Mouse (Mus musculus) MEL (cell line): ENCODE measurements around the gene Snrnp35. TPM values are rescaled to one million over a fixed set of nuclear protein-coding genes. Genes with fewer than 3 reads are reported as not detected.

Experiments
- DNase-seq: peaks from one replicate; pipeline ENCODE4 v3.0.0; 2011; ENCODE audit warnings: low read depth, low spot score
- H3K27ac ChIP-seq: 2 replicates; pipeline ENCODE4 v1.5.1; 2012; ENCODE audit warnings: low read depth, mild to moderate bottlenecking, control low read depth, low read length, moderate library complexity; ENCODE audit not compliant: control insufficient read depth
- H3K27me3 ChIP-seq, 2 experiments: fragments of 150-350 bp in 1 of 2; sonication (generic) in 1 of 2; 2 replicates each; pipeline ENCODE4 v1.6.1; 2012; ENCODE audit warnings: low read length in 2 of 2, mild to moderate bottlenecking in 2 of 2, improper control_type of control experiment in 1 of 2, moderate library complexity in 1 of 2; ENCODE audit not compliant: insufficient read depth in 2 of 2, control insufficient read depth in 1 of 2
- H3K36me3 ChIP-seq, 2 experiments: 2 replicates each; pipeline ENCODE4 v1.6.1; 2012 to 2014; ENCODE audit warnings: low read length in 2 of 2, improper control_type of control experiment in 1 of 2, inconsistent platforms in 1 of 2, mild to moderate bottlenecking in 1 of 2; ENCODE audit not compliant: insufficient read depth in 2 of 2, control insufficient read depth in 1 of 2
- H3K4me1 ChIP-seq, 2 experiments: fragments of 150-350 bp in 1 of 2; sonication (generic) in 1 of 2; 2 replicates each; pipeline ENCODE4 v1.6.1; 2012; ENCODE audit warnings: low read length in 2 of 2, improper control_type of control experiment in 1 of 2, mild to moderate bottlenecking in 1 of 2; ENCODE audit not compliant: insufficient read depth in 2 of 2, control insufficient read depth in 1 of 2
- H3K4me3 ChIP-seq, 2 experiments: fragments of 150-350 bp in 1 of 2; sonication (generic) in 1 of 2; 2 replicates each; pipeline ENCODE4 v1.5.1; 2012; ENCODE audit warnings: low read depth in 2 of 2, low read length in 2 of 2, mild to moderate bottlenecking in 2 of 2, moderate library complexity in 2 of 2, control low read depth in 1 of 2, improper control_type of control experiment in 1 of 2; ENCODE audit not compliant: control insufficient read depth in 1 of 2, insufficient read depth in 1 of 2
- H3K79me2 ChIP-seq: 2 replicates; pipeline ENCODE4 v1.6.1; 2012; ENCODE audit warnings: mild to moderate bottlenecking, low read length, moderate library complexity; ENCODE audit not compliant: control insufficient read depth, poor library complexity, insufficient read depth
- H3K9ac ChIP-seq: 2 replicates; pipeline ENCODE4 v1.6.1; 2012; ENCODE audit warnings: low read depth, mild to moderate bottlenecking, control low read depth, low read length, moderate library complexity; ENCODE audit not compliant: control insufficient read depth, poor library complexity, severe bottlenecking
- H3K9me3 ChIP-seq: fragments of 150-350 bp; sonication (generic); replicated peaks from 2 replicates; pipeline ENCODE4 v1.6.1; 2012; ENCODE audit warnings: mild to moderate bottlenecking, low read length, improper control_type of control experiment, moderate library complexity; ENCODE audit not compliant: insufficient read depth
- BHLHE40 ChIP-seq: IDR thresholded peaks from 2 replicates; pipeline ENCODE4 v1.6.1; 2012; ENCODE audit warnings: low read depth, mild to moderate bottlenecking, inconsistent platforms, low read length, improper control_type of control experiment, borderline replicate concordance
- CHD1 ChIP-seq: IDR thresholded peaks from 2 replicates; pipeline ENCODE4 v1.6.1; 2012; ENCODE audit warnings: low read depth, mild to moderate bottlenecking, inconsistent platforms, low read length, improper control_type of control experiment
- CHD2 ChIP-seq: IDR thresholded peaks from 2 replicates; pipeline ENCODE4 v1.6.1; 2011; ENCODE audit warnings: low read length, improper control_type of control experiment
- CTCF ChIP-seq, 3 experiments: IDR thresholded peaks in 2 of 3; conservative IDR thresholded peaks in 1 of 3; 2 replicates each; pipeline ENCODE4 v1.5.1; 2011 to 2012; ENCODE audit warnings: low read length in 3 of 3, low read depth in 2 of 3, mild to moderate bottlenecking in 2 of 3, improper control_type of control experiment in 1 of 3, inconsistent platforms in 1 of 3, mixed read lengths in 1 of 3, moderate library complexity in 1 of 3; ENCODE audit not compliant: control insufficient read depth in 1 of 3, insufficient read depth in 1 of 3, poor library complexity in 1 of 3, severe bottlenecking in 1 of 3
- E2F4 ChIP-seq: IDR thresholded peaks from 2 replicates; pipeline ENCODE4 v1.6.1; 2011; ENCODE audit warnings: low read depth, low read length, improper control_type of control experiment, borderline replicate concordance
- EP300 ChIP-seq, 2 experiments: IDR thresholded peaks; 2 replicates each; pipeline ENCODE4 v1.6.1; 2011; ENCODE audit warnings: improper control_type of control experiment in 2 of 2, low read length in 2 of 2, low read depth in 1 of 2, mild to moderate bottlenecking in 1 of 2
- ETS1 ChIP-seq: IDR thresholded peaks from 2 replicates; pipeline ENCODE4 v1.6.1; 2012; ENCODE audit warnings: low read depth, mild to moderate bottlenecking, inconsistent platforms, low read length, improper control_type of control experiment, moderate library complexity
- GABPA ChIP-seq: IDR thresholded peaks from 2 replicates; pipeline ENCODE4 v1.6.1; 2012; ENCODE audit warnings: low read depth, mild to moderate bottlenecking, inconsistent platforms, low read length, improper control_type of control experiment, moderate library complexity
- GATA1 ChIP-seq: IDR thresholded peaks from 2 replicates; pipeline ENCODE4 v1.6.1; 2011; ENCODE audit warnings: low read depth, low read length, improper control_type of control experiment
- HCFC1 ChIP-seq: IDR thresholded peaks from 2 replicates; pipeline ENCODE4 v1.6.1; 2012; ENCODE audit warnings: low read depth, mild to moderate bottlenecking, inconsistent platforms, low read length, improper control_type of control experiment, moderate library complexity
- KAT2A ChIP-seq: conservative IDR thresholded peaks from 2 replicates; pipeline ENCODE4 v1.6.1; 2012; ENCODE audit warnings: low read depth, low read length, improper control_type of control experiment, inconsistent platforms
- MAFK ChIP-seq: IDR thresholded peaks from 2 replicates; pipeline ENCODE4 v1.6.1; 2011; ENCODE audit warnings: low read depth, mild to moderate bottlenecking, low read length, improper control_type of control experiment, borderline replicate concordance
- MAX ChIP-seq: IDR thresholded peaks from 2 replicates; pipeline ENCODE4 v1.6.1; 2011; ENCODE audit warnings: low read length, improper control_type of control experiment
- MAZ ChIP-seq: IDR thresholded peaks from 2 replicates; pipeline ENCODE4 v1.6.1; 2012; ENCODE audit warnings: low read depth, mild to moderate bottlenecking, inconsistent platforms, low read length, improper control_type of control experiment
- MEF2A ChIP-seq: IDR thresholded peaks from 2 replicates; pipeline ENCODE4 v1.6.1; 2014; ENCODE audit warnings: low read depth, mild to moderate bottlenecking, inconsistent platforms, low read length, improper control_type of control experiment; ENCODE audit not compliant: poor library complexity, insufficient replicate concordance, severe bottlenecking; ENCODE audit errors: extremely low read depth
- MXI1 ChIP-seq: IDR thresholded peaks from 2 replicates; pipeline ENCODE4 v1.6.1; 2011; ENCODE audit warnings: mild to moderate bottlenecking, low read depth, low read length, improper control_type of control experiment
- MYB ChIP-seq: IDR thresholded peaks from 2 replicates; pipeline ENCODE4 v1.6.1; 2011; ENCODE audit warnings: mild to moderate bottlenecking, low read depth, low read length, improper control_type of control experiment
- NELFE ChIP-seq: IDR thresholded peaks from 2 replicates; pipeline ENCODE4 v1.6.1; 2011; ENCODE audit warnings: low read depth, low read length, improper control_type of control experiment
- NRF1 ChIP-seq: IDR thresholded peaks from 2 replicates; pipeline ENCODE4 v1.6.1; 2014; ENCODE audit warnings: low read depth, mild to moderate bottlenecking, inconsistent platforms, low read length, improper control_type of control experiment, moderate library complexity; ENCODE audit not compliant: poor library complexity, insufficient read depth, severe bottlenecking
- POLR2A ChIP-seq, 2 experiments: IDR thresholded peaks; 2 replicates each; pipeline ENCODE4 v1.6.1; 2011 to 2012; ENCODE audit warnings: low read length in 2 of 2, mild to moderate bottlenecking in 2 of 2, control low read depth in 1 of 2, improper control_type of control experiment in 1 of 2, low read depth in 1 of 2, moderate library complexity in 1 of 2; ENCODE audit not compliant: control insufficient read depth in 1 of 2, insufficient read depth in 1 of 2, poor library complexity in 1 of 2
- POLR2AphosphoS5 ChIP-seq: IDR thresholded peaks from 2 replicates; pipeline ENCODE4 v1.6.1; 2012; ENCODE audit warnings: low read depth, borderline replicate concordance, mild to moderate bottlenecking, inconsistent platforms, low read length, moderate library complexity, mixed read lengths
- RAD21 ChIP-seq: IDR thresholded peaks from 2 replicates; pipeline ENCODE4 v1.6.1; 2011; ENCODE audit warnings: mild to moderate bottlenecking, low read depth, low read length, improper control_type of control experiment
- RCOR1 ChIP-seq: IDR thresholded peaks from 2 replicates; pipeline ENCODE4 v1.6.1; 2012; ENCODE audit warnings: low read depth, mild to moderate bottlenecking, inconsistent platforms, low read length, improper control_type of control experiment
- SIN3A ChIP-seq: IDR thresholded peaks from 2 replicates; pipeline ENCODE4 v1.6.1; 2012; ENCODE audit warnings: low read length, improper control_type of control experiment, inconsistent platforms
- SMC3 ChIP-seq: IDR thresholded peaks from 2 replicates; pipeline ENCODE4 v1.6.1; 2011; ENCODE audit warnings: low read depth, low read length, improper control_type of control experiment
- TAL1 ChIP-seq: IDR thresholded peaks from 2 replicates; pipeline ENCODE4 v1.6.1; 2012; ENCODE audit warnings: mild to moderate bottlenecking, inconsistent platforms, low read length, moderate library complexity, mixed read lengths
- TCF12 ChIP-seq: IDR thresholded peaks from 2 replicates; pipeline ENCODE4 v1.6.1; 2014; ENCODE audit warnings: low read depth, mild to moderate bottlenecking, inconsistent platforms, low read length, improper control_type of control experiment, moderate library complexity
- USF2 ChIP-seq, 2 experiments: IDR thresholded peaks; 2 replicates each; pipeline ENCODE4 v1.6.1; 2011 to 2012; ENCODE audit warnings: improper control_type of control experiment in 2 of 2, low read length in 2 of 2, borderline replicate concordance in 1 of 2, inconsistent platforms in 1 of 2, low read depth in 1 of 2, mild to moderate bottlenecking in 1 of 2; ENCODE audit not compliant: insufficient read depth in 1 of 2
- ZC3H11A ChIP-seq: IDR thresholded peaks from 2 replicates; pipeline ENCODE4 v1.6.1; 2012; ENCODE audit warnings: low read depth, mild to moderate bottlenecking, inconsistent platforms, low read length, improper control_type of control experiment
- ZMIZ1 ChIP-seq: IDR thresholded peaks from 2 replicates; pipeline ENCODE4 v1.6.1; 2012; ENCODE audit warnings: low read depth, mild to moderate bottlenecking, inconsistent platforms, low read length, improper control_type of control experiment, moderate library complexity
- ZNF384 ChIP-seq: IDR thresholded peaks from 2 replicates; pipeline ENCODE4 v1.6.1; 2012; ENCODE audit warnings: low read depth, mild to moderate bottlenecking, inconsistent platforms, low read length, improper control_type of control experiment
- polyA plus RNA-seq, 2 experiments: library from polyadenylated mRNA; stranded (reverse) in 1 of 2; unstranded in 1 of 2; fragments of >175 nt in 1 of 2; fragments of >200 nt in 1 of 2; gene quantifications; 2 replicates each; pipeline versions ENCODE4 v1.2.1 to v1.2.4; 2012; ENCODE audit warnings: low replicate concordance in 2 of 2, low read depth in 1 of 2; ENCODE audit not compliant: insufficient read length in 2 of 2, insufficient read depth in 1 of 2, missing spikeins in 1 of 2
- total RNA-seq: library from RNA; depleted of rRNA; stranded (reverse); fragments of 300-350 nt; gene quantifications from 2 replicates; pipeline ENCODE4 v1.2.3, GENCODE M21; 2012

Snrnp35 gene
- total and polyA plus RNA-seq, 3 experiments, result 11.7 to 18.3 TPM; not detected in 1

DNA sequence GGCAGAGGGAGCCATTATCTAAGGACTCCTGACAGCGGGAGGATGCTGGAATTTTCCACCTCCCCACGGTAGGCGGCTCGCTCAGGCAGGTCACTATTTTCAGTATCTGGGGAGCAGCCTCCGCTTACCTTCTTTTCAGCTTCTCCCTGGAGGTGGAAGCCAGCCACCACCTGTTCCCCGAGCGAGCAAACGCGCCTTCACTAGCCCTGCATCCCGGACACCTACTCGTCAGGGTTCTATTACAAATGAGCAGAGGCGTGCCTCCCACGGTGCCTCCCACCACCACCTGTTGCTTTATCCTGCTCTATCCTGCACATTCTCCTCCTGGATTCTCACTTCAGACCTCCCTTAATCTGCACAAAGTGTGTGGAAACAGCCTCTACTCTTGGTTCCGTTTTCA lies 20.8 kb downstream of the Snrnp35 start:
- no peak for DNase-seq
- no peak overlapping the region for H3K27ac ChIP-seq
- no peaks in the 10 kb centered on the region for H3K27me3 ChIP-seq
- no peak overlapping the region for H3K9ac ChIP-seq
- no peaks in the 10 kb centered on the region for H3K79me2 ChIP-seq
- no peak overlapping the region for H3K4me3 ChIP-seq
- TF ChIP-seq MAZ, result no peak
- no peak for TF ChIP-seq POLR2AphosphoS5
- TF ChIP-seq GABPA, result no peak
- no peak for TF ChIP-seq TCF12
- TF ChIP-seq MEF2A, result no peak
- no peak for TF ChIP-seq E2F4
- TF ChIP-seq ZNF384, result no peak
- TF ChIP-seq MYB, result no peak
- no peak for TF ChIP-seq SMC3
- TF ChIP-seq NRF1, result no peak
- no peak for TF ChIP-seq MXI1
- TF ChIP-seq MAFK, result no peak
- no peak for TF ChIP-seq RCOR1
- TF ChIP-seq NELFE, result no peak
- no peak for TF ChIP-seq CHD1
- no peak for TF ChIP-seq TAL1
- no peak for TF ChIP-seq CHD2
- no peak for TF ChIP-seq CTCF (IDR thresholded peaks at IDR 0.05 in 2 of 3, conservative IDR thresholded peaks at IDR 0.05 in 1 of 3; ENCODE audit: control insufficient read depth in 1 of 3, insufficient read depth in 1 of 3, low read depth in 2 of 3, low read length in 3 of 3, poor library complexity in 1 of 3, severe bottlenecking in 1 of 3)
- no peak for TF ChIP-seq BHLHE40
- no peak for TF ChIP-seq HCFC1
- TF ChIP-seq, all 39 proteins: peak for 0
- Histone ChIP-seq H3K4me1 (peaks cover 0 to 4% of the 10 kb centered on the region in 2 experiments; a peak in 1 of 4 replicates), H3K9me3 (no peaks in the 10 kb centered on the region), H3K36me3 (no peaks in the 10 kb centered on the region)

DNA sequence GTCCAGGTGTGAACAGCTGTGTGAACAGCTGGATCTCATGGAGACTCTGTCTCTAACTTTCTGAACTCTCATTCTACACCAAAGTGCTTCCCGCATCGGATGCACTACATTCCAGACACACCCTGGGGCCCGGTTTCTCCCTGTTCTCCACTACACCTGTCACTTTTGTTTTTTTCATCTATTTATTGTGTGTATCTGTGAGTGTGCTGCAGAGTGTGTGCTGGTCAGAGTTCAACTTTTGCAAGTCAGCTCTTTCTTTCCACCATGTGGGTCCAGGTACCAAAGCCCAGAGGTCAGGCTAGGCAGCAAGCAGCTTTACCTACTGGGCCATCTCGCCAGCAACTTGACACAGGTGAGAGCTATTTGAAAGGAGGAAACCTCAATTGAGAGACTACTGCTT lies 22.3 kb downstream of the Snrnp35 start:
- TF ChIP-seq MAZ, result no peak
- TF ChIP-seq ZC3H11A, result no peak
- TF ChIP-seq ZMIZ1, result no peak
- TF ChIP-seq ETS1, result no peak
- TF ChIP-seq POLR2A (IDR thresholded peaks at IDR 0.05; ENCODE audit: control insufficient read depth in 1 of 2, insufficient read depth in 1 of 2, low read depth in 1 of 2, low read length in 2 of 2, poor library complexity in 1 of 2), result no peak
- no peak for TF ChIP-seq SMC3
- TF ChIP-seq EP300 (IDR thresholded peaks at IDR 0.05; ENCODE audit: low read depth in 1 of 2, low read length in 2 of 2), result no peak
- TF ChIP-seq MAX, result no peak
- no peak for TF ChIP-seq MAFK
- TF ChIP-seq MXI1, result no peak
- no peak for TF ChIP-seq GATA1
- no peak for TF ChIP-seq NRF1
- no peak for TF ChIP-seq POLR2AphosphoS5
- no peak for TF ChIP-seq SIN3A
- TF ChIP-seq BHLHE40, result no peak
- no peak for TF ChIP-seq TCF12
- no peak for TF ChIP-seq KAT2A
- TF ChIP-seq GABPA, result no peak
- TF ChIP-seq RAD21, result no peak
- TF ChIP-seq USF2 (IDR thresholded peaks at IDR 0.05; ENCODE audit: borderline replicate concordance in 1 of 2, insufficient read depth in 1 of 2, low read depth in 1 of 2, low read length in 2 of 2), result no peak
- H3K79me2 ChIP-seq, result no peaks in the 10 kb centered on the region
- no peak overlapping the region for H3K4me3 ChIP-seq
- no peak overlapping the region for H3K27ac ChIP-seq
- no peak overlapping the region for H3K9ac ChIP-seq
- no peaks in the 10 kb centered on the region for H3K27me3 ChIP-seq
- DNase-seq, result no peak
- H3K4me1 ChIP-seq, result peaks cover 0 to 4% of the 10 kb centered on the region in 2 experiments; a peak in 1 of 4 replicates
- no peaks in the 10 kb centered on the region for H3K9me3 ChIP-seq
- H3K36me3 ChIP-seq, result no peaks in the 10 kb centered on the region
